Mouse (Mus musculus) urinary bladder, adult 18-20 months (tissue): ENCODE measurements at regions not wholly inside any gene's neighbourhood (a gene's known extent, or its start where the extent isn't known, plus 50 kb on each side); places are given as distances from the start of the nearest gene placed in this dataset.

ENCODE experiments used
- DNase-seq, 2 experiments: peaks; one replicate each; pipeline ENCODE4 v3.0.0; 2022; ENCODE audit warnings: low spot score in 2 of 2, mixed read lengths in 2 of 2

GRCm38 (mm10) chr11:24685545-24686467 is 608.0 kb downstream of the Bcl11a start:
- DNase-seq, result no peak

DNA sequence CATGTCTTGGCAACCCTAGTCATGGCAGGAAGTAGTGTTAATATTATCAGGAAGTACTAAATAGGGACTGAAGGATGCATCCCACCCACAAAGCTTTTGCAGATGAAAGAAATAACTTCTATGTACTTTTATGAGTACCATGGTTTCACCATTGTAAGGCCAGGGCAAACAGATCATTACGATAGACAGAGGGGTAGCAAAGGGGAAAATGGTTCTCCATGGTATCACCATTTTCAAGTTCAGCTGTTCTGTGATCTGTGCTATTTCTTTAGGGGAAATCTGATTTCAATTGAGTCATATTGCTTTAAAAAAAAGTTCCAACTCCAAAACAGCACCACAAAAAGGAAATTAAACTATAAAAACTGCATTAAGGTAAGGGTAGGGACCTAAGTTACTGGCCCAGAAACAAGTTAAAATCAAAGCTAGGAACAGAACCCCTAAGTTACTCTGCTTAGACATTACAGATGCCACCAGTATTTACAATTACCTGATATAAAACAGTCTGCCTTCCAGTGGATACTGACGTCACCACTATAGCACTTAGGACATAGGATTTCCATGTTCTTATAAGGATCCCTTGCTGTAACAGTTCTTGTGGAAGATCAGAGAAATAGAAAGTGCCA is 610.4 kb downstream of the Bcl11a start:
- DNase-seq, result no peak

- peak in 1 of 2 experiments; percentile 0 for DNase-seq
These were observed 612.0 kb downstream of the Bcl11a start for GRCm38 (mm10) chr11:24689807-24690333.

- no peak for DNase-seq
These were observed 616.1 kb downstream of the Bcl11a start for GRCm38 (mm10) chr11:24693926-24694325.

DNA sequence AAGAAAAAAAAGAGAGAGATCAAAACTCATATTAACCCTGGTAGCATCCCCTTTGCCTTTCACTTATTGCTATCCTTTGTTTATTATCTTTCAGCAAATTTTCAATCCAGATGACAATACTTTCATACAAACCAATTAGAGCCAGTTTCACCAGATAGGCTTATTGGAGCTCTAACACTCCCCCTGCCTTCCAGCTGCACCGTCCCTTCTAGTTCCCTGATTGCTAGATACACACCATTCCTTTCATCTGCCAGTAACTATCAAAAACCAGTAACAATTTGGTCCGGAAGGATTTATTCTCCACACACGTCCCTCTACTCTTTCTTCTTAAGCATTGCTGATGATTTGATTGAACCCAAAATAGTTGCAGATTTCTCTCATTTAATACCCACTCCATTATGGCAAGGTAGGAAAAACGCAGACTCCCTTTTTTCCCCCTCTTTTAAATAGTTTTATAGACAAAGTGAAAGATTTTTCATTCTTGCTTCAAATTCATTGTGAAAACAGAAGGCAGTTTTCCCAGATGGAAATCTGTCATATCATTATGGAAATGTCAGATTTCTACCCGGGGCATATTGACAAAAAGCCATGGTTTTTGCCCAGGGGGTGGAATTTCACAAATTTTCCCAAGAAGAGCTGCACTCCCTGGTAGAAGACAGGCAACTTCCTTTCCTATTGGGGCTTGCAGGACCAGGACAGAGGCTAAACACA is 617.3 kb downstream of the Bcl11a start:
- DNase-seq, result no peak

- DNase-seq, result no peak
These were observed 618.7 kb downstream of the Bcl11a start for GRCm38 (mm10) chr11:24696561-24696960.

DNA sequence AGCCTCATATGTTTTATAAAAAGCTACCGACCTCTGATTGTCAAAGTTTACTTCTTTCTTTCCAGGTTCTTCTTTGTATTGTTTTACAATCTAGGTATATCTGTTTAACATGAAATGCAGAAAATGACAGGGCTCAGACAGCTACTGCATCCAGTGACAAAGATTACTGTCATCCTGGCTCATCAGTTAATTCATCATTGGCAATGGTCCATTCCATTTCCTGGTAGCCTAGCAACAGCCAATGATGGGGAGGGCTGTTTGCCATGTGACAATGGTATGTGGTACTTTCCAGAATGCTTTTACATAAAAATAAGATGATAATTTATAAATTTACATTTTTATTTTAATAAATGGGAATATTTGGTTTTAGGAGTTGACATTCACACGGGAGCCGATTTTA is 630.9 kb downstream of the Bcl11a start:
- no peak for DNase-seq

DNA sequence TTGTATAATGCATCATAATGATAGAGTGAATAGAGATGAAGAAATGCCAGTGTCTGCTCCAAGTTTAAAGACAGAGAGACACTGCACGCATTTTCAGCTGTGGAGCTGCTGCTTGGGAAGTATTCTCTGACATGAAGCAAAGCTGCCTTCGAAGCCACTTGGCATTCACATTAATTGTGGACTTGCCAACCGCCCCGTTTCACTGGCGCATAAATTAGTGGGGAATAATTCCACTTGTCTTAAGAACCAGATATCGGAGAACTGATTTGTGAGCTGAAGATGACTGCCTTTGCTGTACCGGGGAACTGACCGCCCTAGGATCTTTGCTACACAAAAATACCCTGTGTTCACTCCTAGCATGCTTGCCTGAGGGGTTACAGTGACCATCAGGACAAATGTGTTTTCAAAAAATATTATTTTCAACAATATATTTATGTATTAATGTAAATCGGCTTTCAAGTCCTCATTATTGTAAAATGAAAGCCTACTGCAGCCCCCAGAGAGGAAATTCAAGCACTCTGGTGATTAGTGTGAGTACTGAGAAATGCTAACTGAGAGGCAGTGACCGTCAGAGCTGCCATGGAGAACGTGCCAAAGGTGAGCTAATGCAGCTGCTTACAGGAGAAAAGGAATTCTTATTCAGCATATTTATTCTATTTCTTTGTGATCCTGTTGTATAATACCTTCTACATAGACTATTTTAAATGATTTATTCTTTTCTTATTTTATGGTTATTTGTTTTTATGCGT is 638.9 kb downstream of the Bcl11a start:
- no peak for DNase-seq

DNA sequence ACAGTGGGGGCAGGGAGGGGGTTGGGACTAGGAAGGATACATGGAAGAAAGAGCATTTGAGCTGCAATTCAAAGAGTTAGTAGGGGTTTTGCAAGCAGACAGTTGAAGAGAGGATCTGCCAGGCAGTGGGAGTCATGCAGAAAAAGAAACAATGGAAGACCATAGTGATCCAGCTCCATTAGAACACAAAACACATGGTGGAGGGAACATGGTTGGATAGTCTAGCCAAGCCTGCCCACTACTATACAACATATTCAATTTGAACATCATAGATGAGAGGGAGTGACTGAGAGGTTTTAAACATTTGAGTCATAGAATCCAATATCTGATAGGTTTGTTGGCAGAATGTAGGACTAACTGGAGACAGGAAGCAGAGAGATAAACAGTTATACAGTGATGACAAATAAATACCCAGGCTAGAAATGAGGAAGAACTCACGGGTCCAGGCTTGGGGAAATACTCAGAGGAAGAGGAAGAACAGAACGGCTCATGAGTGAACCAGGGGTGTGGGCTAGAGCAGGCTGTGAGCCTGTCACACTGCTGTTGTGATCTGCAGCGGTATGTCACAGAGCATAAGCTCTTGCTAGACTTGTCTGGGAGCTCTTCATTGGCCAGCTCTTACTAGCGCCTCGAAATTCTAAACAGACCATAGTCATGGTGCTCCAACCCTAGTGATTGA is 646.5 kb downstream of the Bcl11a start:
- DNase-seq, result no peak

- no peak for DNase-seq
These were observed 648.5 kb downstream of the Bcl11a start for GRCm38 (mm10) chr11:24726331-24726730.

- DNase-seq, result no peak
These were observed 649.5 kb downstream of the Bcl11a start for GRCm38 (mm10) chr11:24727404-24727803.

GRCm38 (mm10) chr11:24731431-24731830 is 653.6 kb downstream of the Bcl11a start:
- DNase-seq, result no peak

- DNase-seq, result no peak
These were observed 661.9 kb downstream of the Bcl11a start for GRCm38 (mm10) chr11:24739710-24740255.

- DNase-seq, result no peak
These were observed 662.6 kb downstream of the Bcl11a start for GRCm38 (mm10) chr11:24740466-24740865.

DNA sequence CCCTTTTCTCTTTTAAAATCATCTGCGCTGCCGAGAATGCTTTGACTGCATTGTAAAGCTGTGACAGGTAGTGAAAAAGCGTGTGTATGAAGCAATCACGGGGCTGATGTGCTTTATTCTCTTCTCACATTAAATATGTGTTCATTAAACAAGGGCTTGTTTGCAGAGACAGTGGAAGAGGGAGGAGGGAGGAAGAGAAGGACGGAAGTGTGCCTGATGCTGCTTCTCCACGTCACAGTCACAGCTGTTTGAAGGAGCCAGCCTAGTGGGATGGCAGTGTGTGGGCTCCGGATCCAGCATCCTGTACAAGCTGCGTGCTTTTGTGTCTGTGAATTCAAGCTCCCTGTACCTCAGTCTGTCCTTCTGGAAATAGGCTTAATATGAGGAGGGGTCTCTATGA is 664.7 kb downstream of the Bcl11a start:
- no peak for DNase-seq

- DNase-seq, result no peak
These were observed 665.6 kb downstream of the Bcl11a start for GRCm38 (mm10) chr11:24743439-24743838.

GRCm38 (mm10) chr11:24745841-24746240 is 668.0 kb downstream of the Bcl11a start:
- no peak for DNase-seq

DNA sequence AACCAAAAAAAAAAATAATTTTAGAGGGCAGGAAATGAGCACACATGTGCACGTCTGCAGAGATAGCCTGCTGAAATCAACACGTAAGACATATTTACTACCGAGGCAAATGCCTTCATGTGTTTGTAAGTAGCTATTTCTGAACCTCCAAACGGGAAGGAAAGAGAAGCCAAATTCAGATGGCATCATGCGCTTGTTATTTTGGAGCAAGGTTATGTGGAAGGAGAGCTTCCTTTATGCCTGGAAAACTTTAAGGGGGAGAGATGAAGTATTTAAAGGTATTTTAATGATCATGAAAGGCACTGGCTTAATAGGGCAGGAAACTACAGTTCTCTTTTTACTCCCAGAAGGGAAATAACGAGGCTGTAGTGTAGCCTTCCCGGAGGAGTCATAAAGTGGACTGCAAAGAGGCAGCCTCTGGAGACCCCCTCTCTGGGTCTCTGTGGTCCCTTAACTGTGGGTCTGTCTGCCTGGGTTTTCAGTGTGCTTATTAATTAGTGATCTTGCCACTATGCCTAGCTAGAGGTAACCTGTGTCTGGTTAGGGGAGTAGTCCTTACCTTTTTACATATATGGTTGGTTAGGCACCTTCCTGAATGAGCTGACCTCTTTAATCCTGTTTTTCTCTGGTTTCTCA is 672.4 kb downstream of the Bcl11a start:
- no peak for DNase-seq

DNA sequence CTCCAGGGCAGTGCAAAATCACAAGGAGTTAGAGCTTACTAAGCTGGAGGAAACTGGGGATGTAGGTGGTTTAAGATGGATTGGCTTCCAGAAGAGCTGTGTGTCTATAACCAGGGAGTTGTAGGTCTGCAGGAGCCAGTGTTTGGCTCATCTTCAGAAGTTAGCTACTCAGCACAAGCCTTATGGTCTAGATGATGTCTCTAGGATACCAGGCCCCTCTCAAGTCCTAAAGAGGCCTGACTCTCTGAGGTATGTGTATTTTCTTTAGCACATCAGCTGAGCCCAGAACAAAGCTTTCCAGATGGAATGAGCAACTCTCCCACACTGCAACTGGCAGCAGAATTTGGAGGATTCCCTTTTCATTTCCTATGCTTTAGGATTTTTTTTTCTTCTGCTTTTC is 680.3 kb downstream of the Bcl11a start:
- no peak for DNase-seq

DNA sequence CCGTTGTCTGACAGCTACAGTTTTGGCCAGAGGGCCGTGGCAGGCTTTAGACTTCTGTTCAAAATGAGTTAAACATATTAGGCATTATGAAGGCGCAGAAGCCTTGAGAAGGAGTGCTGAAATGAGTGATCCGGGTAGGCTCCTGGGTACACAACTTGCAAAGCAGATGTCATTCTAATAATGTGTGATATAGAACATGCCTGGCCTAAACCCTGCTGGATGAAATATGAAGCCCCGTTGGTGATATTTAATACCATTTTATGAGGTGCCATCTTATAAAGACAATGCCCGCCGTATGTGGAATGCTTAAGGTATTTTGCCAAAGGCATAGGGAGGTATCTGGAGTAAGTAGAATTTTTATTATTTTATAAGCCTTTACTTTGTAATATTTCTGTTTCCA is 705.6 kb downstream of the Bcl11a start:
- no peak for DNase-seq
